Mouse (Mus musculus) thymus, postnatal 14 days (tissue): ENCODE results near the gene Rap1a.

Experiments
- DNase-seq: peaks from one replicate; pipeline ENCODE4 v3.0.0; 2021

The Rap1a gene

GRCm38 (mm10) chr3:105686394-105687323, 114.5 kb downstream of the Rap1a start:
- no peak for DNase-seq

- DNase-seq = no peak
Observed at GRCm38 (mm10) chr3:105680346-105680745, 120.8 kb downstream of the Rap1a start.
